Mouse (Mus musculus) olfactory bulb, adult 2 months (tissue): ENCODE measurements around the gene Plekhg6.

Experiments used
- CTCF ChIP-seq: fragments of 200-500 bp; IDR thresholded peaks from 2 replicates; pipeline ENCODE4 v1.5.1; 2012; ENCODE audit warnings: low read depth, mild to moderate bottlenecking, low read length, moderate library complexity; ENCODE audit not compliant: insufficient read depth
- POLR2A ChIP-seq: fragments of 200-500 bp; IDR thresholded peaks from 2 replicates; pipeline ENCODE4 v1.6.1; 2012; ENCODE audit warnings: mild to moderate bottlenecking, low read depth, low read length, moderate library complexity; ENCODE audit not compliant: insufficient read depth

- TF ChIP-seq CTCF (no peak), POLR2A (no peak)
Measured at GRCm38 (mm10) chr6:125389853-125390252, 9.3 kb upstream of the Plekhg6 start.
